Mouse (Mus musculus): Measurements from ENCODE around the gene 2410002F23Rik. TPM values are rescaled to one million over a fixed set of nuclear protein-coding genes. Genes with fewer than 3 reads are reported as not detected.
"Not testable (repeated sequence)": the region's sequence is repeated elsewhere in the genome, so short reads cannot be mapped to it uniquely, and the experiment has no call there.

2410002F23Rik gene
- polyA plus RNA-seq (2014; fragmentation: Nextera tagmentation; extraction: Ambion mirVana) = 104 and 117 TPM in 2 replicates

GRCm38 (mm10) chr7:44246055-44246983, at the start of gene 2410002F23Rik, which contains the start of gene 1700028J19Rik:
2410002F23Rik (plus strand) TSS chr7:44246722.
1700028J19Rik (minus strand) TSS chr7:44246695.
- under 1% methylated on average over 62 of the region's 62 CpGs for WGBS
- no peaks in the 10 kb centered on the region for H3K9me3 ChIP-seq (ENCODE audit: control insufficient read depth, low read length)
- H3K36me3 ChIP-seq (ENCODE audit: control insufficient read depth, insufficient read depth, low read length) = peaks cover 12% of the 10 kb centered on the region; the same call in 1 of the 2 replicates
- peak; percentile 88 for ATAC-seq (ENCODE audit: low FRiP score)
- H3K27me3 ChIP-seq (ENCODE audit: control insufficient read depth, insufficient read depth, low read length) = no peaks in the 10 kb centered on the region
- H3K4me1 ChIP-seq (ENCODE audit: control insufficient read depth, insufficient read depth, low read length) = peaks cover 11% of the 10 kb centered on the region; the same call in 1 of the 2 replicates
- peak; percentile 99 for DNase-seq (ENCODE audit: low spot score, missing footprints)
- H3K27ac ChIP-seq (ENCODE audit: low read depth, low read length) = peak within 1 kb of the TSS; percentile 77
- H3K9ac ChIP-seq (ENCODE audit: low read length) = peak within 1 kb of the TSS; percentile 95
- peak within 1 kb of the TSS; percentile 57 for H3K4me2 ChIP-seq
- H3K4me3 ChIP-seq (ENCODE audit: low read depth, low read length) = peak within 1 kb of the TSS; percentile 91

DNA sequence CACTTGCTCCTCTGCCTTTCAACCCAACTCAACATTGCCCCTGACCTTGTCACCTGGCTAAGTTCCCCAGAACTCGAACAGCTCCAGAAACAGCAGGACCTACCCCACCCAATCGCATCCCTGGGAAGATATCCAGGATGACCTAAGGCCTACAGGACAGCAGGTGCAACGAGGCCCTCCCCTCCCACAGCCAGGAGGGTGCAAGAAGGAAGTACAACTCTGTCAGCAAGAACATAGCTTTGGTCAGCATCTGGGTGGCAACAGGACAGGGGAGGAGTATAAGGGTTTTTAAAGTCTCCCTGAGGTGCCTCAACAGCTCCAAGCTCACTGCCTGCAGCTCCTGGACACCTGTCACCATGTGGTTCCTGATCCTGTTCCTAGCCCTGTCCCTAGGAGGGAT, 48.6 kb upstream of the 2410002F23Rik start, which contains the start of gene Klk1b3:
TSS of gene Klk1b3 (plus strand) at position 301 of the 400 bp plus-strand sequence.
- no peak within 1 kb of the TSS for H3K27ac ChIP-seq (ENCODE audit: low read depth, low read length)
- H3K36me3 ChIP-seq (ENCODE audit: control insufficient read depth, insufficient read depth, low read length) = no peaks in the 10 kb centered on the region
- no peak within 1 kb of the TSS for H3K4me2 ChIP-seq
- no peaks in the 10 kb centered on the region for H3K9me3 ChIP-seq (ENCODE audit: control insufficient read depth, low read length)
- H3K4me1 ChIP-seq (ENCODE audit: control insufficient read depth, insufficient read depth, low read length) = no peaks in the 10 kb centered on the region
- no peak for ATAC-seq (ENCODE audit: low FRiP score)
- H3K27me3 ChIP-seq (ENCODE audit: control insufficient read depth, insufficient read depth, low read length) = no peaks in the 10 kb centered on the region
- no peak for DNase-seq (ENCODE audit: low spot score, missing footprints)
- H3K4me3 ChIP-seq (ENCODE audit: low read depth, low read length) = no peak within 1 kb of the TSS
- H3K9ac ChIP-seq (ENCODE audit: low read length) = no peak within 1 kb of the TSS
- WGBS = 61% methylated on average over 3 of the region's 3 CpGs

- H3K4me1 ChIP-seq (ENCODE audit: control insufficient read depth, insufficient read depth, low read length); H3K36me3 ChIP-seq (ENCODE audit: control insufficient read depth, insufficient read depth, low read length); H3K4me2 ChIP-seq; DNase-seq (ENCODE audit: low spot score, missing footprints); H3K4me3 ChIP-seq (ENCODE audit: low read depth, low read length); H3K27me3 ChIP-seq (ENCODE audit: control insufficient read depth, insufficient read depth, low read length); ATAC-seq (ENCODE audit: low FRiP score); H3K27ac ChIP-seq (ENCODE audit: low read depth, low read length); H3K9me3 ChIP-seq (ENCODE audit: control insufficient read depth, low read length); H3K9ac ChIP-seq (ENCODE audit: low read length): not testable (repeated sequence)
- WGBS = 56% methylated on average over 3 of the region's 3 CpGs
These were observed 39.4 kb upstream of the 2410002F23Rik start, which contains the start of gene Klk1b4 for GRCm38 (mm10) chr7:44207135-44207534. Klk1b4 (plus strand) TSS chr7:44207435.

DNA sequence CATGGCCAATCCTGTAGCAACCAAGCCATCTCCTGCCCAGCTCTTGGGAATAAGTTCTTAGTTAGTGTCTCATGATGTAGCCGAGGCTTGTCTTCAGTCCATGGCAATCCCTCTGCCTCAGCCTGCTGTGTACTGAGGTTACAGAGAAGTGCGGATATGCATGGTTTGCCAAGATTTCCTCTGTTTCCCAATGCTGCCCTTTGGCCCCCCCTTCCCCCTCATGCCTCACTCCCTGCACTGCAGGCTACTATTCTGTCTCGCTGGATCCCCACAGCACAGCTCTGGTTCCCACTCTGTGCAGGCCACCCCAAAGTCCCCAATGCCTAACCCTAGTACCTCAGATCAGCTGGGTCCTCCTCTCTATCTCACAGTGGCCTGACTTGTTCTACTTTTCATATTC, 38.2 kb upstream of the 2410002F23Rik start:
- Histone ChIP-seq H3K4me1 (ENCODE audit: control insufficient read depth, insufficient read depth, low read length) (no peaks in the 10 kb centered on the region), H3K9ac (ENCODE audit: low read length) (no peak overlapping the region), H3K4me2 (no peak overlapping the region), H3K36me3 (ENCODE audit: control insufficient read depth, insufficient read depth, low read length) (no peaks in the 10 kb centered on the region), H3K9me3 (ENCODE audit: control insufficient read depth, low read length) (no peaks in the 10 kb centered on the region), H3K27ac (ENCODE audit: low read depth, low read length) (no peak overlapping the region), H3K4me3 (ENCODE audit: low read depth, low read length) (no peak overlapping the region), H3K27me3 (ENCODE audit: control insufficient read depth, insufficient read depth, low read length) (no peaks in the 10 kb centered on the region)
- ATAC-seq (ENCODE audit: low FRiP score) (no peak), DNase-seq (ENCODE audit: low spot score, missing footprints) (no peak)
- 69% methylated on average over 3 of the region's 3 CpGs for WGBS

GRCm38 (mm10) chr7:44215645-44216044, 30.9 kb upstream of the 2410002F23Rik start, which contains the start of gene Klk1b5:
Klk1b5 (plus strand) TSS chr7:44215945.
- Histone ChIP-seq H3K27me3 (ENCODE audit: control insufficient read depth, insufficient read depth, low read length) (no peaks in the 10 kb centered on the region), H3K4me1 (ENCODE audit: control insufficient read depth, insufficient read depth, low read length) (no peaks in the 10 kb centered on the region), H3K9me3 (ENCODE audit: control insufficient read depth, low read length) (no peaks in the 10 kb centered on the region), H3K4me3 (ENCODE audit: low read depth, low read length) (no peak within 1 kb of the TSS), H3K36me3 (ENCODE audit: control insufficient read depth, insufficient read depth, low read length) (no peaks in the 10 kb centered on the region), H3K9ac (ENCODE audit: low read length) (no peak within 1 kb of the TSS), H3K4me2 (no peak within 1 kb of the TSS), H3K27ac (ENCODE audit: low read depth, low read length) (no peak within 1 kb of the TSS)
- no peak for ATAC-seq (ENCODE audit: low FRiP score)
- DNase-seq (ENCODE audit: low spot score, missing footprints) = no peak
- WGBS = 94% methylated on average over 1 of the region's 1 CpGs

GRCm38 (mm10) chr7:44221601-44222000, 24.9 kb upstream of the 2410002F23Rik start:
- H3K4me2 ChIP-seq; ATAC-seq (ENCODE audit: low FRiP score); H3K27me3 ChIP-seq (ENCODE audit: control insufficient read depth, insufficient read depth, low read length); H3K9me3 ChIP-seq (ENCODE audit: control insufficient read depth, low read length); H3K4me3 ChIP-seq (ENCODE audit: low read depth, low read length); DNase-seq (ENCODE audit: low spot score, missing footprints); H3K9ac ChIP-seq (ENCODE audit: low read length); H3K4me1 ChIP-seq (ENCODE audit: control insufficient read depth, insufficient read depth, low read length); H3K27ac ChIP-seq (ENCODE audit: low read depth, low read length); H3K36me3 ChIP-seq (ENCODE audit: control insufficient read depth, insufficient read depth, low read length): not testable (repeated sequence)
- 74% methylated on average over 8 of the region's 10 CpGs for WGBS

DNA sequence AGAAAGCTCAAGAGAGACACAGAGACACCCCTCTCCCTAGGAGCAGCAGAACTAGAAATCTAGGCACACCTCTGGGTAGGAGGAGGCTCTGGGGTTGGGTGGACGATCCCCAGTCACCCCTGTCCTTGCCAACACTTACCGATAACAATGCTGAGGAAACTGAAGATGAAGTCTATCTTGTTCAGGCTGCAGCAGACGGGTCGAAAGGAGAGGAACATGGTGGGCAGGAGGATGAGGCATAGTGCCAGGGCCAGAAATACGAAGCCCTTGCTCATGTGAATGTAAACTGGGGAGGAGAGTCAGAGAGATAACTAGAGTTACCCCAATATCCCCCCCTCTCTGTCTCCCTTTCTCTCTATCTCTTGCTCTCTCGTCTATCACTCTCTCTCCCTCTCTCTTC, 24.2 kb upstream of the 2410002F23Rik start:
- not testable (repeated sequence) for H3K4me3 ChIP-seq (ENCODE audit: low read depth, low read length); DNase-seq (ENCODE audit: low spot score, missing footprints); H3K4me1 ChIP-seq (ENCODE audit: control insufficient read depth, insufficient read depth, low read length); H3K27ac ChIP-seq (ENCODE audit: low read depth, low read length); H3K4me2 ChIP-seq; H3K27me3 ChIP-seq (ENCODE audit: control insufficient read depth, insufficient read depth, low read length); H3K9ac ChIP-seq (ENCODE audit: low read length); H3K9me3 ChIP-seq (ENCODE audit: control insufficient read depth, low read length); ATAC-seq (ENCODE audit: low FRiP score); H3K36me3 ChIP-seq (ENCODE audit: control insufficient read depth, insufficient read depth, low read length)
- WGBS = 86% methylated on average over 6 of the region's 6 CpGs

GRCm38 (mm10) chr7:44225076-44225475, 21.4 kb upstream of the 2410002F23Rik start, which contains the start of gene Klk1:
Klk1 (plus strand) TSS chr7:44225360.
- Histone ChIP-seq H3K9ac (ENCODE audit: low read length) (no peak within 1 kb of the TSS), H3K27ac (ENCODE audit: low read depth, low read length) (no peak within 1 kb of the TSS), H3K4me3 (ENCODE audit: low read depth, low read length) (no peak within 1 kb of the TSS), H3K9me3 (ENCODE audit: control insufficient read depth, low read length) (no peaks in the 10 kb centered on the region), H3K36me3 (ENCODE audit: control insufficient read depth, insufficient read depth, low read length) (no peaks in the 10 kb centered on the region), H3K4me2 (no peak within 1 kb of the TSS), H3K4me1 (ENCODE audit: control insufficient read depth, insufficient read depth, low read length) (no peaks in the 10 kb centered on the region), H3K27me3 (ENCODE audit: control insufficient read depth, insufficient read depth, low read length) (no peaks in the 10 kb centered on the region)
- ATAC-seq (ENCODE audit: low FRiP score) (no peak), DNase-seq (ENCODE audit: low spot score, missing footprints) (no peak)
- 50% methylated on average over 1 of the region's 1 CpGs for WGBS

DNA sequence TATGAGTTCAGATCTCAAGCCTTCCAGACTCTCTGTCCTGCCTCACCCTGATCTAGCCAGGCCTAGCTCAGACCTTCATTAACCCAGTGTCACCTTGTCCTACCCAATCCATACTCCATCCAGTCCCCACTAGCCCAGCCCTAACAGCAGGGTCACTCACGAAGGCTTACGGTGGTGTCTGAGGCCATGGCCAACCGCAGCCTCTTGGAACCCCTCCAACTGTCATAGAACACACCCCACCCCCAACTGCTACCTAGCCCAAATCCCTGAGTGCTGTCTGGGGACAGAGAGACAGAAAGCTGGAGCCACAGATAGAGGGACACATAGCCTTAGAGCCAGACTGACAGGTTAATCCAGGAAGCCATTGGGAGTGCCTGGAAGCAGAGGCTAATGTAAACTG, 10.6 kb upstream of the 2410002F23Rik start, which contains the start of gene Gm36864:
TSS of gene Gm36864 (plus strand) at position 269 of the 400 bp plus-strand sequence.
- Histone ChIP-seq H3K27ac (ENCODE audit: low read depth, low read length) (no peak within 1 kb of the TSS), H3K9me3 (ENCODE audit: control insufficient read depth, low read length) (no peaks in the 10 kb centered on the region), H3K4me1 (ENCODE audit: control insufficient read depth, insufficient read depth, low read length) (no peaks in the 10 kb centered on the region), H3K4me3 (ENCODE audit: low read depth, low read length) (no peak within 1 kb of the TSS), H3K27me3 (ENCODE audit: control insufficient read depth, insufficient read depth, low read length) (no peaks in the 10 kb centered on the region), H3K4me2 (no peak within 1 kb of the TSS), H3K9ac (ENCODE audit: low read length) (no peak within 1 kb of the TSS), H3K36me3 (ENCODE audit: control insufficient read depth, insufficient read depth, low read length) (no peaks in the 10 kb centered on the region)
- ATAC-seq (ENCODE audit: low FRiP score) (no peak), DNase-seq (ENCODE audit: low spot score, missing footprints) (peak; percentile 72)
- 94% methylated on average over 3 of the region's 3 CpGs for WGBS

All from midbrain, embryonic 11.5 days (tissue).